Mouse (Mus musculus): ENCODE data around the gene Cdk5rap1.

DNA sequence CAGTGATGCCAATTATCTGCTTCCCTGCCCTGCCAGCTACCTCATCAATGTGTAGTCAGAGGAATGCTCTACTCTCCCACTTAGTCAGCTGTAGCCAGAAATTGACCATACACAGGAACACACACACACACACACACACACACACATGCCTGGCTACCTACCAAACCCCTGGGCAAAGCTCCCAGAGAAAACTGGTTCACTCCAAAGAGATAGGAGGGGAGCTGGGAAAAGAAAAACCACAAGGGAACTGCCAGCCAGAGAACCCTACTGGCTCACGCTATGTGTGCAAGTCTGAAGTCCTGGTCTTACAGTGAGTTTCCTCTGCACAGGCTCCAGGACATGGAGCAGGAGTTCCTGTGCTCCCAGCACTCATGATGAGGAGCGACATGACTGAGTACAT lies 37.5 kb upstream of the Cdk5rap1 start:
- TF ChIP-seq EP300 (IDR thresholded peaks at IDR 0.05; ENCODE audit: insufficient read depth, low read depth, low read length), result no peak
- no peak for TF ChIP-seq CTCF (IDR thresholded peaks at IDR 0.05; ENCODE audit: low read depth, low read length)

Measured in ES-Bruce4 (cell line).